Mouse (Mus musculus): ENCODE data around the gene Stk4.
A peak's percentile ranks its signal among the peaks of the same experiment; 100 is the strongest.

Gene Stk4

GRCm38 (mm10) chr2:164174649-164175395 is 104.7 kb downstream of the Stk4 start:
- DNase-seq (ENCODE audit: low read depth): peak; percentile 79

GRCm38 (mm10) chr2:164175850-164176249 is 105.7 kb downstream of the Stk4 start:
- no peak for DNase-seq (ENCODE audit: low read depth)

GRCm38 (mm10) chr2:164177831-164178230 is 107.7 kb downstream of the Stk4 start:
- no peak for DNase-seq (ENCODE audit: low read depth)

GRCm38 (mm10) chr2:164180124-164180523 is 110.0 kb downstream of the Stk4 start:
- peak; percentile 63 for DNase-seq (ENCODE audit: low read depth)

GRCm38 (mm10) chr2:164180770-164181169 is 110.6 kb downstream of the Stk4 start:
- DNase-seq (ENCODE audit: low read depth): no peak

GRCm38 (mm10) chr2:164182692-164183255 is 112.7 kb downstream of the Stk4 start, which contains the start of gene Wfdc5:
Wfdc5 (minus strand) TSS chr2:164182742.
- no peak for DNase-seq (ENCODE audit: low read depth)

- no peak for DNase-seq (ENCODE audit: low read depth)
Observed at GRCm38 (mm10) chr2:164183340-164183739, 113.2 kb downstream of the Stk4 start.

- no peak for DNase-seq (ENCODE audit: low read depth)
Observed at GRCm38 (mm10) chr2:164184145-164184719, 114.1 kb downstream of the Stk4 start.

- peak; percentile 48 for DNase-seq (ENCODE audit: low read depth)
Observed at GRCm38 (mm10) chr2:164188722-164189121, 118.6 kb downstream of the Stk4 start.

GRCm38 (mm10) chr2:164190576-164190975 is 120.5 kb downstream of the Stk4 start, which contains the start of gene Wfdc12:
Wfdc12 (minus strand) TSS chr2:164190608.
- peak; percentile 60 for DNase-seq (ENCODE audit: low read depth)

- DNase-seq (ENCODE audit: low read depth): no peak
Observed at GRCm38 (mm10) chr2:164192279-164192678, 122.2 kb downstream of the Stk4 start.

- no peak for DNase-seq (ENCODE audit: low read depth)
Observed at GRCm38 (mm10) chr2:164194959-164195630, 125.0 kb downstream of the Stk4 start.

GRCm38 (mm10) chr2:164195971-164196699 is 126.0 kb downstream of the Stk4 start:
- DNase-seq (ENCODE audit: low read depth): no peak

GRCm38 (mm10) chr2:164196700-164196990 is 126.5 kb downstream of the Stk4 start:
- DNase-seq (ENCODE audit: low read depth): no peak

GRCm38 (mm10) chr2:164199626-164200327 is 129.7 kb downstream of the Stk4 start, which contains the start of gene Wfdc15a:
Wfdc15a (minus strand) TSS chr2:164200130.
- no peak for DNase-seq (ENCODE audit: low read depth)
